Mouse (Mus musculus) C2C12 (cell line): ENCODE measurements around the gene Dgkb.

ENCODE experiments used
- CTCF ChIP-seq: IDR thresholded peaks from one replicate; pipeline ENCODE4 v1.5.1; 2011; ENCODE audit not compliant: control insufficient read depth, insufficient read depth, insufficient read length
- MYOD1 ChIP-seq: IDR thresholded peaks from one replicate; pipeline ENCODE4 v1.6.1; 2011; ENCODE audit warnings: low read depth; ENCODE audit not compliant: control insufficient read depth, insufficient read length
- MYOG ChIP-seq: IDR thresholded peaks from one replicate; pipeline ENCODE4 v1.6.1; 2011; ENCODE audit not compliant: control insufficient read depth, insufficient read length; ENCODE audit errors: extremely low read depth
- USF1 ChIP-seq: IDR thresholded peaks from one replicate; pipeline ENCODE4 v1.6.1; 2011; ENCODE audit warnings: low read depth, mild to moderate bottlenecking, control low read depth, moderate library complexity

DNA sequence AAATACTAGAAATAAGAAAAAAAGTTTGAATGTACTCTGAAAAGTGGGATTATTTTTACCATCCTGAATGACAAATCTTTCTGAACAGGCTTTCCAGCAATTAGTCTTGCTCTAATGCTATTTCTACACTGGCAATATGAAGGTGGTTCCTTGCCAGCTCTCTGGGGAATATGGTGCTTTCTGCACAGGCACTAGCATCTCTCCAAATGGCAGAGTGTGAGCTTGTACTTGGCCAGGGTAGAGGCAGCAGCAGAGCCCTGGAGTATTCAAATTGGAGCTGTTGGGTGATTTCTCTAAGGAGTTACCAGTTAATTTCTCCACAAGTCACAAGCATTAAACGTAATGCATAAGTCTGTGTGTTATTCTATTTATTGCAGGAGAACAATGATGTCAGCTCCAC, 569.5 kb downstream of the Dgkb start:
- TF ChIP-seq CTCF (no peak), MYOD1 (no peak), USF1 (no peak), MYOG (no peak)
